Mouse (Mus musculus) frontal cortex, postnatal 10 days (tissue): ENCODE results near the gene Tmc4.

ENCODE experiments used
- DNase-seq, 2 experiments: peaks; one replicate each; pipeline ENCODE4 v3.0.0; 2022; ENCODE audit warnings: low spot score in 2 of 2, mixed read lengths in 1 of 2

Gene Tmc4

GRCm38 (mm10) chr7:3643412-3643811, 33.9 kb downstream of the Tmc4 start:
- DNase-seq = no peak

GRCm38 (mm10) chr7:3630478-3630815, 46.9 kb downstream of the Tmc4 start:
- DNase-seq = no peak

GRCm38 (mm10) chr7:3629543-3630477, 47.5 kb downstream of the Tmc4 start, which contains the start of the genes Tfpt and Prpf31:
Gene Tfpt, minus strand, starts transcription at chr7:3629929.
Gene Prpf31, plus strand, starts transcription at chr7:3629985.
- peak; percentile 88 to 93 for DNase-seq

GRCm38 (mm10) chr7:3629030-3629429, 48.3 kb downstream of the Tmc4 start:
- no peak for DNase-seq

GRCm38 (mm10) chr7:3617242-3617995, 59.9 kb downstream of the Tmc4 start, which contains the start of gene Ndufa3:
Gene Ndufa3, plus strand, starts transcription at chr7:3617373.
- peak; percentile 89 for DNase-seq

- DNase-seq = no peak
These were observed 60.7 kb downstream of the Tmc4 start for GRCm38 (mm10) chr7:3616389-3617241.

GRCm38 (mm10) chr7:3616057-3616388, 61.3 kb downstream of the Tmc4 start, which contains the start of gene Oscar:
Gene Oscar, minus strand, starts transcription at chr7:3616157.
- no peak for DNase-seq
